Mouse (Mus musculus) fibroblast of lung, adult 2 months (primary cell): Measurements from ENCODE around the gene Tmprss11g.

ENCODE experiments used
- DNase-seq: peaks from one replicate; pipeline ENCODE4 v3.0.0-alpha.2; 2011; ENCODE audit warnings: low read depth

The Tmprss11g gene

GRCm38 (mm10) chr5:86518500-86518899, at the start of gene Tmprss11g:
Gene Tmprss11g (minus strand): TSS chr5:86518600.
- DNase-seq: no peak

GRCm38 (mm10) chr5:86546693-86547092, 28.3 kb upstream of the Tmprss11g start:
- DNase-seq: no peak

- no peak for DNase-seq
Measured at GRCm38 (mm10) chr5:86540601-86541000, 22.2 kb upstream of the Tmprss11g start.

GRCm38 (mm10) chr5:86528725-86529124, 10.3 kb upstream of the Tmprss11g start:
- DNase-seq: no peak

- DNase-seq: no peak
Measured at GRCm38 (mm10) chr5:86511538-86511937, 6.9 kb downstream of the Tmprss11g start.

GRCm38 (mm10) chr5:86493453-86493852, 24.9 kb downstream of the Tmprss11g start:
- DNase-seq: no peak

GRCm38 (mm10) chr5:86482562-86482961, 35.8 kb downstream of the Tmprss11g start:
- DNase-seq: no peak

- no peak for DNase-seq
Measured at GRCm38 (mm10) chr5:86482031-86482430, 36.4 kb downstream of the Tmprss11g start.

- DNase-seq: no peak
Measured at GRCm38 (mm10) chr5:86473859-86474258, 44.5 kb downstream of the Tmprss11g start.

GRCm38 (mm10) chr5:86468890-86469289, 49.5 kb downstream of the Tmprss11g start, which contains the start of gene Tmprss11a:
Gene Tmprss11a (minus strand): TSS chr5:86468990.
- DNase-seq: no peak

- no peak for DNase-seq
Measured at GRCm38 (mm10) chr5:86439306-86439705, 79.1 kb downstream of the Tmprss11g start.

GRCm38 (mm10) chr5:86438548-86438947, 79.9 kb downstream of the Tmprss11g start:
- no peak for DNase-seq
